ENCODE assay signal across 20 mouse cellular contexts in the genomic region with DNA sequence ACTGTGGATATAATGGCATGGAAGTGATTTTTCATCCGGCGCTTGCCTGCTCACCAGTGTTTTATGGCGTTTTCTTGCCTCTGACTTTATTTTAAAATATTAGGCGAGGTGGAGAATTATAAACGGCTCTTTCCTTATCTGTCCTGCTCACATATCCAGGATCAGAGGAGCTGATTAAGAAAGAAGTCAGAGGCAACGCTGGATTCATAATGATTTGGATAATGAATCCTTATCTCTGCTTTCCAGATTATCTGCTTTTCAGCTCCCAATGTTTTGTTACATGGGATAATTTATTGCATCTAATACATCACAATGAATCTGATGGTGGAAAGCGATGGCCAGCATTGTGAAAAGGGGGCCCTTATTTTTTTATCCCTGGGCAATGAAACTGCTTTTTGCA. TPM values are rescaled to one million over a fixed set of nuclear protein-coding genes. Genes with fewer than 3 reads are reported as not detected.
"Had no signal": no experiment of that assay in that cellular context is flagged by ENCODE, and none has a peak within 500 bp of the region (broad histone marks: within the 10 kb centered on the region; RNA-seq: fewer than 3 reads in every experiment).

No protein-coding gene starts in this region.

- DNase-seq: kidney, adult 2 months; kidney, postnatal 14 days; lung, adult 2 months; lung, postnatal 36 days; thymus, postnatal 14 days had no signal

- H3K4me3 ChIP-seq: kidney, embryonic 15.5 days; left cerebral cortex, adult 2 months; limb, embryonic 10.5 days; liver, embryonic 15.5 days had no signal

- H3K4me2 ChIP-seq: kidney, embryonic 15.5 days; liver, embryonic 11.5 days; liver, embryonic 15.5 days had no signal

- ATAC-seq: lung, postnatal 0 days had no signal

- H3K9ac ChIP-seq: kidney, embryonic 15.5 days; liver, embryonic 15.5 days had no signal

- H3K27ac ChIP-seq: kidney, embryonic 15.5 days; left cerebral cortex, adult 2 months; limb, embryonic 10.5 days; liver, embryonic 15.5 days; stomach, postnatal 0 days had no signal

- H3K9me3 ChIP-seq: kidney, embryonic 15.5 days; limb, embryonic 10.5 days; liver, embryonic 15.5 days had no signal

- H3K36me3 ChIP-seq: kidney, embryonic 15.5 days; limb, embryonic 10.5 days; liver, embryonic 15.5 days had no signal

RNA-seq across cellular contexts. Expression of gene Gata3, which starts 2.7 kb away (rescaled TPM):
- total RNA-seq: left cerebral cortex, adult 2 months had no signal

RNA-seq across cellular contexts. Expression of gene 9230102O04Rik, which starts 3.2 kb away (rescaled TPM):
- total RNA-seq: layer of hippocampus, adult 8-10 months; layer of hippocampus, postnatal 14 days; left cerebral cortex, adult 2 months; left cerebral cortex, postnatal 14 days; megakaryocyte progenitor cell, adult 5-6 weeks; monocyte, adult 5-6 weeks had no signal
- polyA plus RNA-seq: large intestine, adult 2 months; limb, embryonic 14.5 days; liver, embryonic 11.5 days; liver, embryonic 15.5 days; lung, adult 2 months; lung, postnatal 0 days; stomach, postnatal 0 days had no signal

RNA-seq across cellular contexts. Expression of gene 4930412O13Rik, which starts 11.5 kb away (rescaled TPM):
- total RNA-seq: layer of hippocampus, adult 8-10 months; layer of hippocampus, postnatal 14 days; left cerebral cortex, adult 2 months; left cerebral cortex, postnatal 14 days; megakaryocyte progenitor cell, adult 5-6 weeks; monocyte, adult 5-6 weeks had no signal
- polyA plus RNA-seq: large intestine, adult 2 months; liver, embryonic 11.5 days; lung, adult 2 months; lung, postnatal 0 days; neural tube, embryonic 14.5 days; stomach, postnatal 0 days had no signal
